Mouse (Mus musculus): ENCODE results near the gene Morn1.

DNA sequence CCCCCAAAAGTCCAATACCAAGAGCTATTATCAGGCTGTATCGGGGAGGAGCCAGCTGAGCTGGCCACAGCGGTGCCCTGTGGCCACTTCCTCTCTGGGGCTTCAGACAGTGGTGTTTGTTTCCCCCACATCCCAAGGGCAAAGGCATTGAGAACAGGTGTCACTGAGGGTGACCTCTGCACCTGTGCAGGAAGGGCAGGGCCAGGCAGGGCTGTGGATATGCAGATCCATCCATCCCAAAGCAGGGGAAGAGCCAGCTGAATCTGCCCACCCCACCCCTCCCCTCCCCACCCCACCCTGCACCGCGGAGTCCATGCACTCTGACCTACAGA, 76.9 kb downstream of the Morn1 start:
- TF ChIP-seq CTCF (IDR thresholded peaks at IDR 0.05; ENCODE audit: low read depth) (0 out of 2 replicates have a peak, but pooled peaks have one; percentile 8), EP300 (IDR thresholded peaks at IDR 0.05; ENCODE audit: low read depth) (peak; percentile 19; the same call in 1 of the 2 replicates)
